Mouse (Mus musculus) forebrain, embryonic 16.5 days (tissue): ENCODE results near the gene 9530003J23Rik. TPM values are rescaled to one million over a fixed set of nuclear protein-coding genes. Genes with fewer than 3 reads are reported as not detected.

ENCODE experiments used
- ATAC-seq: fragments of 200-750 bp; cut with Nextera tagmentation; 2 replicates; pipeline ENCODE4 v1.8.0; 2017; ENCODE audit warnings: mild to moderate bottlenecking, moderate library complexity
- H3K27ac ChIP-seq: fragments of 300-500 bp; sonication (generic); 2 replicates; pipeline ENCODE4 v1.5.1; 2014; ENCODE audit warnings: low read length, control low read depth
- H3K27me3 ChIP-seq: fragments of 300-500 bp; sonication (generic); replicated peaks from 2 replicates; pipeline ENCODE4 v1.6.1; 2014; ENCODE audit warnings: low read length; ENCODE audit not compliant: control insufficient read depth, insufficient read depth
- H3K36me3 ChIP-seq: fragments of 300-500 bp; sonication (generic); 2 replicates; pipeline ENCODE4 v1.6.1; 2014; ENCODE audit not compliant: control insufficient read depth, insufficient read depth
- H3K4me1 ChIP-seq: fragments of 300-500 bp; sonication (generic); replicated peaks from 2 replicates; pipeline ENCODE4 v1.6.1; 2014; ENCODE audit warnings: low read length; ENCODE audit not compliant: control insufficient read depth, insufficient read depth
- H3K4me2 ChIP-seq: fragments of 300-500 bp; sonication (generic); 2 replicates; pipeline ENCODE4 v1.6.1; 2014; ENCODE audit warnings: mild to moderate bottlenecking, low read length, control low read depth
- H3K4me3 ChIP-seq: fragments of 300-500 bp; sonication (generic); replicated peaks from 2 replicates; pipeline ENCODE4 v1.5.1; 2014; ENCODE audit warnings: mild to moderate bottlenecking, low read length, control low read depth
- H3K9ac ChIP-seq: fragments of 300-500 bp; sonication (generic); replicated peaks from 2 replicates; pipeline ENCODE4 v1.6.1; 2014; ENCODE audit warnings: low read depth, low read length, control low read depth
- H3K9me3 ChIP-seq: fragments of 300-500 bp; sonication (generic); 2 replicates; pipeline ENCODE4 v1.6.1; 2016; ENCODE audit warnings: low read length; ENCODE audit not compliant: control insufficient read depth
- WGBS: fragments of 180-500 bp; shearing (Covaris S2); extraction: QIAGEN DNeasy Blood & Tissue Kit; methylation state at CpG from one replicate; pipeline ENCODE4 v1.1.7; 2014; 5-methylcytosine and 5-hydroxymethylcytosine counted together
- polyA plus RNA-seq: library from polyadenylated mRNA; unstranded; fragments of >200 nt; fragmentation: Nextera tagmentation; extraction: Ambion mirVana; gene quantifications from 2 replicates; pipeline ENCODE4 v1.2.1, GENCODE M21; 2015

Gene 9530003J23Rik
- polyA plus RNA-seq, 1 experiment from 2014 or later = not detected

DNA sequence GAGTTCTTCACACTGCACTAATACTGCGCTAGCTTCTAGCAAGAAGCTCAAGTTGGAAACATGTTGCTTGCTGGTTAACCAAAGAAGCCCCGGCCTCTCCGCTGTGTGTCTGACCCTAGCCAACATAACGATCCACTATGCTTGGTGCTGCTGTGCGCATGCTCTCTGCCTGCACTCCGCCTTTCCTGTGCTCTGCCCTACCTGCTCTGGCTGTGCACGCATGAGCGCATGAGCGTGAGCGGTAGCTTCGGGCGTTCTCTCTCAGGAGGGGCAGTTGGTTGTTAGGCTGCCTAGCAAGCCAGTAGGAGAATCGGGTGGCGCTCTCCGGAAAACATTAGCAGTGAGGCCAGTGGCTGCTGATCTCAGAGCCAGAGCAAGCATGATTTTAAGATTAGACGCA, 8.7 kb downstream of the 9530003J23Rik start:
- H3K4me3 ChIP-seq = no peak overlapping the region
- H3K9ac ChIP-seq = no peak overlapping the region
- 65% methylated on average over 16 of the region's 16 CpGs for WGBS
- no peaks in the 10 kb centered on the region for H3K27me3 ChIP-seq
- H3K36me3 ChIP-seq = no peaks in the 10 kb centered on the region
- no peaks in the 10 kb centered on the region; the same call in 1 of the 2 replicates for H3K4me1 ChIP-seq
- no peak overlapping the region for H3K27ac ChIP-seq
- H3K4me2 ChIP-seq = no peak overlapping the region; the same call in 1 of the 2 replicates
- no peak for ATAC-seq
- no peaks in the 10 kb centered on the region for H3K9me3 ChIP-seq

DNA sequence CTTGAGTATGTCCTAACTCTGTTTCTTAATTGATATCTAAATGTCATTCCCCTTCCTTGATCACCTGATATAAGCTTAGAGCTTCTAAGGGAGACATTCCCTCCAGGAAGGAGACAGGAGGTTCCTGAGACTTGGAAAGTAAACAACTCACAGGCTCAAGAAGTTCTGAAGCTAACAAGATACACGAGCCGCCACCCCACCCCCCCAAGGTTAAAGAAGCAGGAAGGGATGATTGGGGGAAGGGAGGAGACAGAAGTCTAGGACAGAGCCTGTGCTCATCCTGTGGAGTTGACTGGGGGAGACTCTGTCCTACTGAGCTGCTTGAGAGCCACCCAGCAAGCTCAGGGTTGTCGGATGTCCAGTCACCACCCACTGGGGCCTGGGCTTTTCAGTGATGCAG, 12.5 kb downstream of the 9530003J23Rik start:
- Histone ChIP-seq H3K4me2 (no peak overlapping the region), H3K9ac (no peak overlapping the region), H3K9me3 (no peaks in the 10 kb centered on the region), H3K4me3 (no peak overlapping the region), H3K27ac (no peak overlapping the region), H3K36me3 (no peaks in the 10 kb centered on the region), H3K27me3 (no peaks in the 10 kb centered on the region), H3K4me1 (peaks cover 11% of the 10 kb centered on the region)
- ATAC-seq = no peak
- WGBS = 83% methylated on average over 3 of the region's 3 CpGs

DNA sequence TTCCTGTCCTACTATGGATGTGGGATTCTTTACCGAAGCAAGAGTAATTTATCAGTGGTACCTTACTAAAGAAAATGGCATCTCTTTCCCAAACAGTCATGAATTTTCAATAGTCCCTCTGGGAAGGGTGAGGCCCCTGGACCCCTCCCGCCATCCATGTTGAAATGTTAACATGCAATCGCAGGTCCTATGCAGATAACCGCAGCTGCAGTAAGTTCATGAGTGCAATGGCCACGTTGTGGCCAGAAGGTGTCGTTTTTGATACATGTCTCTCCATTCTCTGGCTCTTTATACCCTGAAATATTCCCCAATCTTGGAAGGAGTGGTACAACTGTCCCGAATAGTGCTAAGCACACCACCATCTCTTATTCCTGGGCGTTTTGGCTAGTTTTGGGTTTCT, 13.4 kb downstream of the 9530003J23Rik start:
- Histone ChIP-seq H3K9ac (no peak overlapping the region), H3K36me3 (peaks cover 5% of the 10 kb centered on the region), H3K4me3 (peak overlapping the region; percentile 89), H3K4me1 (peaks cover 11% of the 10 kb centered on the region), H3K27ac (no peak overlapping the region), H3K9me3 (no peaks in the 10 kb centered on the region), H3K4me2 (peak overlapping the region; percentile 52), H3K27me3 (no peaks in the 10 kb centered on the region)
- no peak for ATAC-seq
- 58% methylated on average over 8 of the region's 8 CpGs for WGBS

DNA sequence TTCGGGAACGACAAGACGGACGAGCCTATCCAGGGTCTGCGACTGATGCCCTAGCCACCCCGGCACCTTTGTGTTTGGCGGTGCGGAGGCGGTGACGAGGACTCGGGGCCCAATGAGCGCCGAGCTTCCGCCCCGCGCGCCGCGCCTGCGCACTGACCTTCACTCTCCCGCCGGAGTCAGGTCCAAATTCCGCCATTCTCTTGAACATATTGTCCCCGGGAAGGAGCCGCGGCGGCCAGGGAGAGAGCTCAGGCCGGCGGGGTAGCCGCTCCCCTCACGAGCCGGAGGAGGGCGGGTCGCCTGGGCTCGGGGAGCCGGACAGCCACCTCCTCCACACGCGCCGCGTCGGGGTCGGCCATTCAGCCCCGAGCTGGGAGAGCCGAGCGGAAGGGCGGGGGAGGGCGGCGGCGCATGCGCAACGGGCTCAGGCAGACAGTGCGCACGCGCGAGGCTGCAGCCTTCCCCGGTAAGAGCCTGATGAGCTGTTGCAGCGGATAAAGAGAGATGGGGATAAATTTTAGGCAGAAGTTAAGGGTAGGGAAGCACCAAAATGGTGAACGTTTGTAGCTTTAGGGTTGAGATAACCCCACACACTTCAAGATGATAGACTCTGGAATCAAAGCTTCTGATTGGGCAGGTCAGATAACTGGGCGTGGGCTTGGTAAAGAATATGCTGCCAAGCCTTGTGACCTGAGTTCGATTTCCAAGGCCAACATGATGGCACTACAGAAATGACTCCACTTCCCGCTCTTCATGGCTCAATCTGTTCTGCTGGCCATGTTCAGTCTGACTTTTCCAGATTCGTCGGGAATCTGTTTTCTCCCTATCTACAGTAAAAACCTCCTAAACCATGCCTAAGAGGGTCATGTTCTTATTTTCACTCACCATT, 14.2 kb downstream of the 9530003J23Rik start, which contains the start of gene Yeats4:
Gene Yeats4 (minus strand): TSS at position 406 of the 889 bp plus-strand sequence.
- 1% methylated on average over 63 of the region's 63 CpGs for WGBS

DNA sequence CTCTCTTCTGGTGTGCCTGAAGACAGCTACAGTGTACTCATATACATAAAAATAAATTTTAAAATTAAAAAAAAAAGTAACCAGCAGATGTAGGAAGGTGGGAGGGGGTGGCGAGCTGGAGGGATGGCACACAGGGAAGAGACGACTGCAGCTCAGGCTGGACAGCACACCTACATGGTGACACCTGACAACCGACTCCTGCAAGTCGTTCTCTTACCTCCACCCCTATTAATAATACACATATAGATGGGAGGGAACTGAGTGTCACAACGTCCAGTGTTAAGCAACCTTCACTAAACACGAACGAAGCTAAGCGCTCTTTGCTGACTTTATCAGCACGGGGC, 14.8 kb downstream of the 9530003J23Rik start:
- Histone ChIP-seq H3K36me3 (peaks cover 11% of the 10 kb centered on the region), H3K9me3 (no peaks in the 10 kb centered on the region), H3K27ac (peak overlapping the region; percentile 99), H3K4me1 (peaks cover 11% of the 10 kb centered on the region), H3K27me3 (no peaks in the 10 kb centered on the region), H3K9ac (peak overlapping the region; percentile 99), H3K4me3 (peak overlapping the region; percentile 89), H3K4me2 (peak overlapping the region; percentile 83)
- WGBS = 0% methylated on average over 9 of the region's 9 CpGs
- no peak for ATAC-seq

More for the DNA sequence above, 14.2 kb downstream of the 9530003J23Rik start, which contains the start of gene Yeats4:
- Histone ChIP-seq H3K27ac (peak within 1 kb of the TSS; percentile 99), H3K4me2 (peak within 1 kb of the TSS; percentile 83), H3K9ac (peak within 1 kb of the TSS; percentile 99), H3K9me3 (no peaks in the 10 kb centered on the region), H3K4me3 (peak within 1 kb of the TSS; percentile 89), H3K36me3 (peaks cover 11% of the 10 kb centered on the region), H3K27me3 (no peaks in the 10 kb centered on the region), H3K4me1 (peaks cover 11% of the 10 kb centered on the region)
- ATAC-seq = peak; percentile 97

DNA sequence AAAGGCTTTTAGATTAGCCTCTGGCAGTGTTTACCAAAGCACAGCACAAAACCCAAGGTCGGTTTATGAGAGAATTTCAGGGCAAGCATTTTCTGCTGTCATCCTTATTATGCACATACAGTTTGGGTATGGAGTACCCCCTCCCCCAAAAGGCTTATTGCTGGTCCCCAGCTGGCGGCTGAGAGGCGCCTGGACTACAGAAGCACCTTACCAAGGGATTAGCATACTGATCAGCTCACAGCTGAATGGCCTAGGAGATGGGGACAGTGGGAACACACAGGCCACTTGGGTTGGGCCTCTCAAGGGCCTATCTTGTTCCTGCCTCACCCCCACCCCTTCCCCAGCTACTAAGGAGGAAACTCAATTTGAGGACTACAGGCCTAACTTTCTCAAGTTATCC, 15.7 kb downstream of the 9530003J23Rik start:
- H3K4me1 ChIP-seq = peaks cover 11% of the 10 kb centered on the region
- no peak overlapping the region for H3K27ac ChIP-seq
- 16% methylated on average over 3 of the region's 3 CpGs for WGBS
- peaks cover 20% of the 10 kb centered on the region for H3K36me3 ChIP-seq
- no peaks in the 10 kb centered on the region for H3K27me3 ChIP-seq
- H3K9ac ChIP-seq = no peak overlapping the region
- no peak overlapping the region for H3K4me3 ChIP-seq
- peak overlapping the region; percentile 83 for H3K4me2 ChIP-seq
- ATAC-seq = no peak
- H3K9me3 ChIP-seq = no peaks in the 10 kb centered on the region

DNA sequence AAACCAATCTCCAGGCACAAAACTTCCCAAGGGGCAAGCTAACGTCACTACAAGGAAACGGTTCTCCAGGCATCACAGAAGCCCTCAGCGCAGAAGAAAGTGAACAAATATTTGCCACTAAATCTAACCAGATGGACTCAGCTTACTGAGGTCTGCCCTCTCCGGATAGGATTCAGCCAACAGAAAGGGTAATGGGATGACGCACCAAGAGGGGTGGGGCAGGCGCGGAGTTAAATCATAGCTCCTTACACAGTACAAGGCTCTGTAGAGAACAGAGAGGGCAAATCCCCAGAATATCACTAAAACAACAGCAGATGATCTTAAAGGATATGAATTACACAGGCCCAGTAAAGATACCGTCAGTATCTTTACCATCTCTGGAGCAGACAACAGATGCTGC, 20.2 kb downstream of the 9530003J23Rik start:
- 99% methylated on average over 8 of the region's 8 CpGs for WGBS
- Histone ChIP-seq H3K27ac (no peak overlapping the region), H3K9me3 (no peaks in the 10 kb centered on the region), H3K9ac (no peak overlapping the region), H3K4me3 (no peak overlapping the region), H3K4me2 (no peak overlapping the region), H3K4me1 (peaks cover 8% of the 10 kb centered on the region), H3K36me3 (peaks cover 48% of the 10 kb centered on the region), H3K27me3 (no peaks in the 10 kb centered on the region)
- ATAC-seq = no peak

DNA sequence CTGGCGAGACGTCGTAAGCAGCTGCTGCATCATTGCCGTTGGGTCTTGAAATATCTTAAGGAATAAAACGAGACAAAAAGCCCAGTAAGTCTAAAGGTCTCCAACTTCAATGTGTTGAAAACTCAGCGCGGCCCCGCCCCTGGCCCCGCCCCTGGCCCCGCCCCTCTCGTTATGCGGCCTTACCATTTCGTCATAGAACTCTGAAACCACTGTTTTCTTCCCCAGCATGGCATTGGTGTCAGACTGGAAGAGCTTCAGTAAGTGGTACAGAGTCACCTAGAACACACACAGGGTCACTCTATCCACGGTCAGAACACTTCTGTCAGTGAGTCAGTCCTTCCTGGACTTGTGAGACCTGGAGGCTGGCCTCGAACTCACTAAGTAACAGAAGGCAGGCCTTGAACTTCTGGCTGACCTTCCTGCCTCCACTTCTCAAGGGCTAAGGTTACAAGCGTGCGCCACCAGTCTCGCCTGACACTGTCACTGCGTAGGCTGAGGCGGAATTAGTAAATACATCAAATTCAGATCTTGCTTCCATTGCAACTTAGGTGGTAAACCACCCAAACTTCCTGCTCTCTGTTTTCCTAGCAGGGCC, 21.2 kb downstream of the 9530003J23Rik start:
- Histone ChIP-seq H3K36me3 (peaks cover 48% of the 10 kb centered on the region), H3K4me3 (no peak overlapping the region), H3K27ac (no peak overlapping the region), H3K27me3 (no peaks in the 10 kb centered on the region), H3K4me2 (no peak overlapping the region), H3K9ac (no peak overlapping the region), H3K9me3 (no peaks in the 10 kb centered on the region), H3K4me1 (no peaks in the 10 kb centered on the region)
- WGBS = 84% methylated on average over 20 of the region's 20 CpGs
- ATAC-seq = 0 out of 2 replicates have a peak, but pooled peaks have one; percentile 5

DNA sequence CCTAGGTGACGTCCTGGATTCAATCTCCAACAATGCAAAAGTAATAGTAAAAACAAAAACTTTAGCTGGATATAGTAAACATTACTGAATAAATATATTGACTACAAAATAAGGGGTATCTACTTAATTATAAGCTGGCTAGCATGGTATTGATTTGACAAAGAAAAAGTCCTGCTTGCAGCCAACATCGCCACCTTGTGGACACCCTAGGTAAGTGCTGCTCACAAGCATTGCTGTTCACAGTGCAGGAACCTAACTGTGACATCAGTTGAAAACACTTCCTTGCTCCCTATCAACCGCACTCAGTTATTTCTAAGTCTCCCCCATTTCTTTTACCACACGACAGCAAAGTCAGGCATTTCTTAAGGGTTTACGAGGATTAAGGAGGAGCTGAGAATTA, 21.7 kb downstream of the 9530003J23Rik start:
- no peak overlapping the region for H3K4me2 ChIP-seq
- H3K27me3 ChIP-seq = no peaks in the 10 kb centered on the region
- peaks cover 48% of the 10 kb centered on the region for H3K36me3 ChIP-seq
- H3K4me3 ChIP-seq = no peak overlapping the region
- WGBS = 74% methylated on average over 5 of the region's 5 CpGs
- H3K9me3 ChIP-seq = no peaks in the 10 kb centered on the region
- H3K27ac ChIP-seq = no peak overlapping the region
- ATAC-seq = no peak
- H3K4me1 ChIP-seq = no peaks in the 10 kb centered on the region
- no peak overlapping the region for H3K9ac ChIP-seq
